Mouse (Mus musculus) cerebellum, postnatal 10 days (tissue): ENCODE results near the gene Jmy.
A peak's percentile ranks its signal among the peaks of the same experiment; 100 is the strongest.
"Not testable (repeated sequence)": the region's sequence is repeated elsewhere in the genome, so short reads cannot be mapped to it uniquely, and the experiment has no call there.

Experiments
- DNase-seq, 2 experiments: peaks; one replicate each; pipeline ENCODE4 v3.0.0; 2021; ENCODE audit warnings: mixed read lengths in 2 of 2

The Jmy gene

DNA sequence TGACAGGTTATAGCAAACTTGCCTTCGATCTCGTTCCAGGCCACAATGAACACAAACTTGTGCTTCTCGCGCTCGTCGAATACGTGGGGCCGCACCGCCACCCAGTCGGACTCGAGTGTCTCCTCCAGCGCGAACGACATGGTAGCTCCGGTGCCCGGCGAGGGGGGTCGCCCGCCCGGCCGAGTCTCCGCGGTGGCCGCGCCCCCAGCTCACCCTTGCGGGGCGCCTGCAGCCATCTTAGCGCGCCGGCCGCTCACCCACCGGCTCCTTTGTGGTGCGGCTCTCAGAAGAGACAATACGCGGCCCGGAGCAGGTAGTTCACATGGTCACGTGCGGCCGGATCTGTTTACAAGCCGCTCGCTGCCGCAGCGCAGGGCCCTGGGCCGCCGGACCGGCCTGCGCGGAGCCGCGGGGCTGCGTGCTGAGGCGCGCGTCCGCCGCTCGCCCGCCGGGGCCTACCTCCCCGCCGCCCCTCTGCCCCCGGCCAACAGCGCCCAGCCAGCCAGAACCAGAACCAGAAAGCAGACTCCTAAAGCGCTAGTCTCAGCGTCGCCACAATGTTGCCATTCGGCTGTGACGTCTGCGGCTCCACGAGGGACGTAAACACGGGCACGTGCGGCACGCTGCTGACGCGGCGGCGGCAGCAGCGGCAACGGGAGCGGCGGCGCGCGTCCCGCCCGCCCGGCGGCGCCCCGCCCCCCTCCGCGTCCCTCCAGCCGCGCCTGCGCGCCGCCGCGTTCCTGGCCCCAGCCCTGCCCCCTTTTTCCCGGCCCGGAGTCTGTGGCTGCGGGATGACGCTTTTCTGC lies at the start of gene Jmy:
Jmy (minus strand) TSS at position 642 of the 806 bp plus-strand sequence.
- DNase-seq = peak; percentile 94 to 95

GRCm38 (mm10) chr13:93547641-93548040 lies 48.0 kb upstream of the Jmy start:
- no peak for DNase-seq

DNA sequence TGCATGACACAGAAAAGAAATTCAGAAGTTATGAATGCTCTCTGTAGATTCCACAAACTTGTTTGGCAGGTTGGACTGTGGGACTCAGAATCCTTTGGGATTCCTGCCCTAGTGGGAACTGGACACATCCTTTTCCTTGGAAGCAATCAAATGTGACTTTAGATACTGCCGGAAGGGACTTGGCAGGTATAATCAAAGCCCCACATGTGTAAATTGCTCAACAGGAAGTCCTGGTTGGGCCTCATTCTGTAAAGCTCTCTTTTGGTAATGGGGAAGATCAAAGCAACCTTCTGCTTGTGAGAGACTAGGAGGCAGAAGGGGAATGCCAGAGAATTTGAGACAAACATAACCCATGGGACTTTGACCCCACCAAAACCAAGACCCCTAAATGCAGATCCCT lies 46.4 kb upstream of the Jmy start:
- no peak for DNase-seq

DNA sequence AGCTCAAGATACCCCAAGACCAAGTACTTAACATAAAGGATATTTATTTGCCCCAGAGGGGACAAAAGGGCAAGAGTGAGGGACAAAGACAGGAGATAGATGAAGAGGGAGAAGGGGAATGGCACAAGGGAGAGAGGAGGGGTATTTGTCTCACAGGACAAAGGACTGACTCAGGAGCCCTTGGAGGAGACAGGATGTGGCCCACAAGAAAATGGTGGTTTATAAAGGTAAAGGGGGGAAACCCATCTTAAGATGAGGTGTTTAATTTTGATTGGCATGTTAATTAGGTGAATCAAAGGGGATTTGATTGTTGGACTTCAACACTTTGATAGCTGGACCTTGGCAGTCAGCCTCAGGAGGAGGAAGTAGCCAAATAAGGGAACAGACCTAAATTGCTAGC lies 44.7 kb upstream of the Jmy start:
- DNase-seq = no peak

DNA sequence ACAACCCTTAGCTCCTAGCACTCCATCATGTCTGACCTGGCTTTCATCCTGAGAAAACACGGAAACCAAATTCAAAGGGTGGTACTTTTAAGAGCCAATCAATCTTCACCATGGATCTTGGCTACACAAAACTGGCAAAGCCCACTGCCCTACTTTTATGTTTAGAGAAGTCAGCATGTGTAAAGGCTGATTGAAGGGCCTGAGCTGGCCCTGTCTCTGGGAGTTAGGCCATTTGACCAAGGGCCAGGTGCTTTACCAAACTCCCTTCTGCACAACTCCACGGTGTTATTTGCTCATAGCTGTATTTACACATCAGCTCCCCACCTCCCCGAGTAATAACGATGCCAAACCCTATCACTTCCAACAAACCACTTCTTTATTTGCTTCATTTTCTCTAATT lies 39.7 kb upstream of the Jmy start:
- peak; percentile 60 to 64 for DNase-seq

- no peak for DNase-seq
Observed at GRCm38 (mm10) chr13:93518753-93519319, 19.2 kb upstream of the Jmy start.

DNA sequence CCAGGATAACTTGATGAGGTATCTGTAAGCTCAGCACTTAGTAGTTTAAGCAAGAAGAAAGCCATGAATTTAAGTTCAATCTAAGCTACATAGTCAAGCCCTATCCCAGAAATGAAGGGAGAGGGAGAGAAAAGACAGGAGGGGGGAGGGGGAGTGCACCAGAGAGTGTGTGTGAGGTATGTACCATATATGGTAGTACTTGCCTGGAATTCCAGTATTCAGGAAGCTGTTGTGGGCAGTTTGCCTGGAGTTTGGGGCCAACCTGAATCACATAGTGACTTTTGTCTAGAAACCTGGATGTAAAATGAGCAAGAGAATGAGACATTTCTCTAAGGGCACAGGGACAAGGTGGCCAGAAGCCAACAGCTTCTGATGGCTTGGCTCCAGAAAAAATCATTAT lies 17.6 kb upstream of the Jmy start:
- DNase-seq = peak in 1 of 2 experiments; percentile 20

GRCm38 (mm10) chr13:93514000-93514795 lies 14.6 kb upstream of the Jmy start:
- no peak for DNase-seq

GRCm38 (mm10) chr13:93510447-93511180 lies 11.0 kb upstream of the Jmy start:
- DNase-seq = peak; percentile 52 to 70

DNA sequence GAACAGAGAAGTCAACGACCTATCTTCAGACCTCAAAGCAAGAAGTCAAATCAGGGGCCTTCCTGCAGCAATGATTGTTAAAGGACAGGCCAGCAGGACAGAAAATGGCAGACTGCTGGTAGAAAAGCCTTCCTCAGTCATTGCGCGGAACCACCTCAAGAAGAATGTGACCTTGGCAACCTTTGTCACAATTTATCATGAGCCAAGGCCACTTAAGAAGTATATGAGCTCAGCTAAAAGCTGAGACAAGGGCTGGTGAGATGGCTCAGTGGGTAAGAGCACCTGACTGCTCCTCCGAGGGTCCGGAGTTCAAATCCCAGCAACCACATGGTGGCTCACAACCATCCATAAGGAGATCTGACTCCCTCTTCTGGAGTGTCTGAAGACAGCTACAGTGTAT lies 7.3 kb upstream of the Jmy start:
- DNase-seq = not testable (repeated sequence)

DNA sequence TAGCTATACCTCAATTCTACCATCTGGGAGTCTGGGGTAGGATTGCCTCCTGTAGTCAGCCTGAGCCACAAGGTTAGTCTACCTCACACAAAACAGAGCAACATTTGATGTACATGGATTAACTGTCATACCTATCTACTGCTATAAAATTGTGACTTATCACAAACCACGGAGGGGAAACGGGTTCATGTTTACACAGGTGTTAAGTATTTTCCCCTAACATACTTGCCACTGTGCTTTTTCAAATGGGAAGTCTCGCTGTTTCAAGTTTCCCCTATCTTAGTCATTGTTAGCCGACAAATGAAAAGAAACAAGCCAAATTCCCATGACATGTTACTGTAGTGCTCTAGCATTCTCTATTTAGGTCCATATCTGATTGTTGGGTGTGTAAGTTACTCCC lies 2.1 kb upstream of the Jmy start:
- DNase-seq = no peak

GRCm38 (mm10) chr13:93499973-93500633 lies 495 bp upstream of the Jmy start:
- peak in 1 of 2 experiments; percentile 14 for DNase-seq

- peak; percentile 55 to 66 for DNase-seq
Observed at GRCm38 (mm10) chr13:93498211-93499166, 1.1 kb downstream of the Jmy start.

DNA sequence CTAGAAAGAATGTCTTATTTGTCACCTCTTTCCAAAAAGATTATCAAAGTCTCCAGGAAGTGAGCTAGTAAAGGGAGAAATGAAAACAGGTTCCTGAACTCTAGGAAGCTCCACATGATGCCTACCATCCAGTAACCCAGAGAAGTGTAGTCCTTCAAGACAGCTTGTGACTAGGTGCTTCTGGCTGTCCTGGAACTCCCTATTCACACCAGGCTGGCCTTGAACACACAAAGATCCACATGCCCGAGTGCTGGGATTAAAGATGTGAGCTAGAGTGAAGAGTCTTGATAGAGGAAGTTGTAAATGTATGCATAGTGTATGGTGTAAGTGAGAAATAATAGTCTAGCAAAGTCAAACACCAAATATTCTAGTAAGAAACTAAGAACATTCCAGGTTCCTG lies 2.6 kb downstream of the Jmy start:
- DNase-seq = no peak

- DNase-seq = no peak
Observed at GRCm38 (mm10) chr13:93488510-93488909, 11.1 kb downstream of the Jmy start.

- DNase-seq = no peak
Observed at GRCm38 (mm10) chr13:93487734-93488133, 11.9 kb downstream of the Jmy start.

DNA sequence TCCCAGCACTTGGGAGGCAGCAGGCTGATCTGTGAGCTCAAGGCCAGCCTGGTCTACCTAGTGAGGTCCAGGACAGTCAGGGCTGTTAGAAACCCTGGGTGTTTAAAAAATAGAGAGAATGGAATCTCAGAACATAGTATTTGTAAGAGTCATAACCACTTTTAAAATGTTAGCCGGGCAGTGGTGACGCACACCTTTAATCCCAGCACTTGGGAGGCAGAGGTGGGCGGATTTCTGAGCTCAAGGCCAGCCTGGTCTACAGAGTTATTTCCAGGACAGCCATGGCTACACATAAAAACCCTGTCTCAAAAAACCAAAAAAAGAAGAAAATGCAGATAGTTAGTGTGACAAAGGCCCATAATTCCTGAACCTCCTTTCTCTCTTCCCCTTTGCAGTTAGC lies 15.3 kb downstream of the Jmy start:
- no peak for DNase-seq

- DNase-seq = no peak
Observed at GRCm38 (mm10) chr13:93481110-93481509, 18.5 kb downstream of the Jmy start.

- no peak for DNase-seq
Observed at GRCm38 (mm10) chr13:93478344-93478743, 21.3 kb downstream of the Jmy start.

DNA sequence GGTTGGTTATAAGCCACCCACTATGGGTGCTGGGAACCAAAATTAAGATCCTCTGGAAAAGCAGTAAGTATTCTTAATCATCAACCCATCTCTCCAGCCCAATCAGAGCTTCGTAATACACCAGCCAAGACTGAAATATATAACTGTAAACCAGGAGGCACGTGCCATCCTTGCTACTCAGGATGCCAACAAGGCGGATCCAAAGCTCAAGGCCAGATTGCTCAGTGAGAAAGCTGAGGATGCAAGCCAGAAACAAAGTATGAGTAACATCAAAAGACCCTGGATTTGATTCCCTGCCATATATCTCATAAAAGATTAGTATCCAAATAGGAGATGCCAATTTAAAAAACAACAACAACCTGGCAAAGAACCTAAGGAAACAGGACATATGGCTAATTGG lies 31.3 kb downstream of the Jmy start:
- DNase-seq = no peak

- DNase-seq = peak; percentile 15 to 34
Observed at GRCm38 (mm10) chr13:93459566-93459965, 40.0 kb downstream of the Jmy start.
